Mouse (Mus musculus) kidney, embryonic 15.5 days (tissue): ENCODE measurements around the gene 3110082I17Rik. TPM values are rescaled to one million over a fixed set of nuclear protein-coding genes. Genes with fewer than 3 reads are reported as not detected.
A peak's percentile ranks its signal among the peaks of the same experiment; 100 is the strongest.

Experiments
- ATAC-seq: fragments of 200-750 bp; cut with Nextera tagmentation; replicated peaks from 2 replicates; pipeline ENCODE4 v1.8.0; 2017; ENCODE audit warnings: moderate TSS enrichment; ENCODE audit not compliant: low FRiP score
- H3K27ac ChIP-seq: fragments of 300-500 bp; sonication (generic); 2 replicates; pipeline ENCODE4 v1.5.1; 2015; ENCODE audit warnings: mild to moderate bottlenecking, inconsistent platforms
- H3K27me3 ChIP-seq: fragments of 300-500 bp; sonication (generic); 2 replicates; pipeline ENCODE4 v1.6.1; 2015; ENCODE audit warnings: inconsistent platforms
- H3K36me3 ChIP-seq: fragments of 300-500 bp; sonication (generic); 2 replicates; pipeline ENCODE4 v1.6.1; 2015; ENCODE audit warnings: inconsistent platforms
- H3K4me1 ChIP-seq: fragments of 300-500 bp; sonication (generic); 2 replicates; pipeline ENCODE4 v1.6.1; 2015; ENCODE audit warnings: inconsistent platforms
- H3K4me2 ChIP-seq: fragments of 300-500 bp; sonication (generic); 2 replicates; pipeline ENCODE4 v1.6.1; 2015; ENCODE audit warnings: moderate library complexity, mild to moderate bottlenecking, inconsistent platforms
- H3K4me3 ChIP-seq: fragments of 300-500 bp; sonication (generic); replicated peaks from 2 replicates; pipeline ENCODE4 v1.5.1; 2015; ENCODE audit warnings: mild to moderate bottlenecking, inconsistent platforms
- H3K9ac ChIP-seq: fragments of 300-500 bp; sonication (generic); 2 replicates; pipeline ENCODE4 v1.6.1; 2015; ENCODE audit warnings: mild to moderate bottlenecking, inconsistent platforms
- H3K9me3 ChIP-seq: fragments of 300-500 bp; sonication (generic); replicated peaks from 2 replicates; pipeline ENCODE4 v1.6.1; 2016; ENCODE audit warnings: inconsistent platforms
- WGBS: fragments of 180-500 bp; shearing (Covaris S2); methylation state at CpG from one replicate; pipeline ENCODE4 v1.1.7; 2015; ENCODE audit warnings: mixed read lengths; 5-methylcytosine and 5-hydroxymethylcytosine counted together
- polyA plus RNA-seq: library from polyadenylated mRNA; unstranded; fragments of >200 nt; fragmentation: Nextera tagmentation; extraction: Ambion mirVana; gene quantifications from 2 replicates; pipeline ENCODE4 v1.2.1, GENCODE M21; 2015

The 3110082I17Rik gene
- polyA plus RNA-seq, 1 experiment from 2014 or later: 43.3 TPM

DNA sequence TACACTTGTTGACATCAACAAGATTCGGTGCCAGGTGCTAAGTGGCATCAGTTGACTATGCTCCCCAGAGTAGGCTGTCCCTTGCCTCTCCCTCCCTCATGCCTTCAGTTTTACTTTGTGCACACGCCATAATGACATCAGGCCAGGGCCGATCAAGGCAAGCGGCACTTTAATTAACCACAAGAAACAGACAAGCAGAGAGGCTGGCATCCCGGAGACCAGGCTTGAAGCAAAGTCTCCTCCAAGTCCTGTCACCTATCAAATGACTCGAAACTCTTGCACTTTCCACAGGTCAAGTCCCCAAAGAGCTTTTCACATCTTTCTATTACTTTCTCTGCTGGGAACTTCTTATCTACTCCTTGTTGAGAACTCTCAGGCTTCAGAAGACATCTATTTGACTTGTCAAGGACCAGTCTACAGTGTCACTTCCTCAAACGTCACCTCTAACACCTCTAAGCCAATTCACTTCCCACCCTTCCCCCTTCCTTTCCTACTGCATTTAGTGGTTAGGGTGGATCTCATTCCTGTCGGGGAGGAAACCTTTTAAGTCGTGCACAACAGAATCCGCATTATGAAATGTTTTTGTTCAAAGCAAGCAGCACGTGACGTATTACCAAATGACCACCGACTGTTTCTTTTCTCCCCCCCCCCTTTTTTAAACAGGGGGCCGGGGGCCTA, 23.0 kb upstream of the 3110082I17Rik start:
- H3K9ac ChIP-seq: peak overlapping the region; percentile 80
- H3K27ac ChIP-seq: no peak overlapping the region
- H3K4me2 ChIP-seq: peak overlapping the region; percentile 88
- H3K27me3 ChIP-seq: no peaks in the 10 kb centered on the region
- H3K4me1 ChIP-seq: peaks cover 18% of the 10 kb centered on the region
- 55% methylated on average over 14 of the region's 14 CpGs for WGBS
- peak overlapping the region; percentile 91 for H3K4me3 ChIP-seq
- H3K9me3 ChIP-seq: peaks cover 4% of the 10 kb centered on the region; the same call in 1 of the 2 replicates
- H3K36me3 ChIP-seq: peaks cover 41% of the 10 kb centered on the region
- ATAC-seq: no peak

DNA sequence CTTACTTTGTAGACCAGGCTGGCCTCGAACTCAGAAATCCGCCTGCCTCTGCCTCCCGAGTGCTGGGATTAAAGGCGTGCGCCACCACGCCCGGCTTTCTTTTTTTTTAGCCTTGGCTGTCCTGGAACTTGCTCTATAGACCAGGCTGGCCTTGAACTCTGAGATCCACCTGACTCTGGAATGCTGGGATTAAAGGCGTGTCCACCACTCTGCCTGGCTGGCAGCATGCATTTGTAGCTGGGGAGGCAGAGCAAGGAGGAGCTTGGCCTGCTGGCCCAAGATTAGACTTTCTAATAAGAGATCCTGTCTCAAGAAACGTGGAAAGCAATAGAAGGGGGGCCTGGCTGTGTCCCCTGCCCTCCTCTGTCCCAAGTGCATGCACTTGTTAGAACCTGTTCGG, 20.1 kb upstream of the 3110082I17Rik start:
- 91% methylated on average over 10 of the region's 10 CpGs for WGBS

DNA sequence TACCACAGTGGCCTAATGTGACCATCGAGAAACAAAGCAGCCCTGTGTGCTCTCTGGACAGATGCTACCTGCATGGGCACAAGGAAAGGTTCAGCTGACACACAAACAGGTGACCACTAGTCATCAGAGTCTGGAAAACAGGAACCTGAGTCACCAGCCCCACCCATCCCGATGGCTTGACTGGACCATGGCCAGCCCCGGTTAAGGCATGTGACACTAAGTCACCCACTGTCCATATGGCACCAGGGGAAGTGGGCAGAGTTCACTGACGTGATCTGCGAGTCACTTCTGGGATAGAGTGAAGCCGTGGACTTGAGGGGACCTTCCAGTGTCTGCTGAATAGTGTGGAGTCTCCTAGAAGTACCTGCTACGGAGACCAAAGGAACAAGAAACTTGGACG, 18.8 kb upstream of the 3110082I17Rik start:
- Histone ChIP-seq H3K36me3 (peaks cover 82% of the 10 kb centered on the region), H3K4me2 (no peak overlapping the region), H3K27me3 (no peaks in the 10 kb centered on the region), H3K4me3 (no peak overlapping the region), H3K4me1 (peaks cover 16% of the 10 kb centered on the region), H3K9ac (no peak overlapping the region), H3K9me3 (no peaks in the 10 kb centered on the region), H3K27ac (no peak overlapping the region)
- ATAC-seq: no peak
- whole genome bisulfite sequencing: 94% methylated on average over 8 of the region's 8 CpGs

More for the DNA sequence above, 20.1 kb upstream of the 3110082I17Rik start:
- Histone ChIP-seq H3K27me3 (no peaks in the 10 kb centered on the region), H3K4me1 (peaks cover 21% of the 10 kb centered on the region), H3K27ac (no peak overlapping the region), H3K4me2 (no peak overlapping the region), H3K4me3 (no peak overlapping the region), H3K9ac (no peak overlapping the region), H3K36me3 (peaks cover 70% of the 10 kb centered on the region), H3K9me3 (no peaks in the 10 kb centered on the region)
- ATAC-seq: no peak

DNA sequence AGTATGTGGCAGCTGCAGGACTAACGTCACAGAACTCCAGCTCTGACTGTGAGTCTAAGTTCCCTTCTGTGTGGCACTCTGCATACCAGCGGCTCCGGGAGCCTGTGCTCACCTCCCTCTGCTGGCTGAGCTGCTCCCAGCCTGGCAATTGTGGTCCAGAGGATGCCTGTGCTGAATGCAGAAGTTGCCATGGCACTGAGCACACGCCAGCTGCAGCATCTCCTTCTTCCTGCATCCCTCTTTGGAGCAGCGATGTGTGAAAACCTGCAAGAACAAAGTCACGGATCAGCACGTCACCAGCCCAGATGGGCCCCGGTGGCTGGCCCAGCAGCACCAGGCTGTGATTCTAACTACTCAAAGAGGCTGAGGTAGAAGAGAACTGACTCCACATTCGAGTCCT, 14.4 kb upstream of the 3110082I17Rik start:
- Histone ChIP-seq H3K36me3 (peaks cover 93% of the 10 kb centered on the region), H3K9ac (no peak overlapping the region), H3K27me3 (no peaks in the 10 kb centered on the region), H3K4me2 (no peak overlapping the region), H3K9me3 (no peaks in the 10 kb centered on the region), H3K4me3 (no peak overlapping the region), H3K4me1 (0 out of 2 replicates have a peak, but pooled peaks cover 3% of the 10 kb centered on the region), H3K27ac (no peak overlapping the region)
- 83% methylated on average over 9 of the region's 9 CpGs for WGBS
- ATAC-seq: no peak

DNA sequence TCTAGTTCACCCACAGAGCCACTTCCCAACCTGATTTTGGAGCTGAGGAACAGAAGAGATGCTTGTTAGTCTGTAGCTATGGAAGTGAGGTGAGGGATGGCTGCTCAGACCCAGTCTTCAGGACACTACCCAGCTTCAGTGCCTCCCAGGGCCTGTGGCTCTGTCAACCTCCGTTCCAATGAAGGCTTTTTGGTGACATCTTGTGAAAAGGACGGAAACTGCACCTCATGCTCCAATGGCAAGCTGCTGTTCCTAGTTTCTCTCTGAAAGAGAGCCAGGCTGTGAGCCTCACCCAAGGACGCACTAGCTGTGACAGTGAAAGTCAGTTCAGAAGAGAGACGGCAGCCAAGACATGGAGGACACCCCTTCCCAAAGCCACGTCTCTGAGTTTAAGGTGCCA, 7.7 kb upstream of the 3110082I17Rik start:
- no peaks in the 10 kb centered on the region for H3K4me1 ChIP-seq
- no peaks in the 10 kb centered on the region for H3K9me3 ChIP-seq
- no peaks in the 10 kb centered on the region for H3K27me3 ChIP-seq
- H3K36me3 ChIP-seq: peaks cover 29% of the 10 kb centered on the region
- WGBS: 49% methylated on average over 5 of the region's 5 CpGs
- no peak overlapping the region for H3K27ac ChIP-seq
- no peak overlapping the region for H3K4me3 ChIP-seq
- no peak overlapping the region for H3K9ac ChIP-seq
- H3K4me2 ChIP-seq: no peak overlapping the region
- ATAC-seq: peak; percentile 60; the same call in 1 of the 2 replicates

DNA sequence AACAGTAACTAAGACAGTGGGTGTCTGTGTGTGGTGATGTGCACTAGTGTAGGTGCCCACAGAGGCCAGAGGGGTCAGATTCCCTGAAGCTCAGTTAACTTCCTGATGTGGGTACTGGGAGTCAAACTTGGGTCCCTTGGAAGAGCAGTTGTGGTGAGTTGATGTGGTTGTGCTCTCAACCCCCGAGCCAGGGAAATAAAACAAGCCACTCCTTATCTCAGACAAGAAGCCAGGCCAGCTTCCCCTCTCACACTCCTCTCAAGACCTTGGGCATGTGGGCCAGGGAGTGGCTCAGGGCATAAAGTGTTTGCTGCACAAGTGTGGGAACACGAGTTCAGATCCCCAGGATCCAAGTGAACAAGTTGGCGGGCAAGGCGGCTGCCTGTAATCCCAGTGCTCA, 6.5 kb upstream of the 3110082I17Rik start:
- WGBS: 70% methylated on average over 4 of the region's 4 CpGs
- ATAC-seq: no peak
- H3K4me2 ChIP-seq: no peak overlapping the region

DNA sequence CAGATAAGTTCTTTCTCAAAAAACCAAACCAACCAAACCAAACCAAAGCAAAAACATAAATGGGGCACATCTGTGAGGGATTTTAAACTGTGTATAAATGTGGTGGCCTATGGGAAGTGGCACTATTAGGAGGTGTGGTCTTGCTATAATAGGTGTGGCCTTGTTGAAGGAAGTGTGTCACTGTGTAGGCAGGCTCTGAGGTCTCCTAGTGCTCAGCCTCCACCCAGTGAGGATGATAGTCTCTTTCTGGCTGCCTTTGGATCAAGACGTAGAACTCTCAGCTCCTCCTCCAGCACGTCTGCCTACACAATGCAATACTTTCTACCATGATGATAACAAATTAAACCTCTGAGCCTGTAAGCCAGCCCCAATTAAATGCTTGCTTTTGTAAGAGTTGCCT, 6.0 kb upstream of the 3110082I17Rik start:
- no peak overlapping the region for H3K9ac ChIP-seq
- peaks cover 13% of the 10 kb centered on the region for H3K36me3 ChIP-seq
- ATAC-seq: no peak
- 77% methylated on average over 2 of the region's 2 CpGs for WGBS
- H3K4me3 ChIP-seq: no peak overlapping the region
- H3K27ac ChIP-seq: no peak overlapping the region
- H3K4me2 ChIP-seq: no peak overlapping the region
- H3K4me1 ChIP-seq: no peaks in the 10 kb centered on the region
- no peaks in the 10 kb centered on the region for H3K27me3 ChIP-seq
- H3K9me3 ChIP-seq: no peaks in the 10 kb centered on the region

More for the DNA sequence above, 6.5 kb upstream of the 3110082I17Rik start:
- Histone ChIP-seq H3K27me3 (no peaks in the 10 kb centered on the region), H3K27ac (no peak overlapping the region), H3K9ac (no peak overlapping the region), H3K4me1 (no peaks in the 10 kb centered on the region), H3K9me3 (no peaks in the 10 kb centered on the region), H3K36me3 (peaks cover 17% of the 10 kb centered on the region), H3K4me3 (no peak overlapping the region)

DNA sequence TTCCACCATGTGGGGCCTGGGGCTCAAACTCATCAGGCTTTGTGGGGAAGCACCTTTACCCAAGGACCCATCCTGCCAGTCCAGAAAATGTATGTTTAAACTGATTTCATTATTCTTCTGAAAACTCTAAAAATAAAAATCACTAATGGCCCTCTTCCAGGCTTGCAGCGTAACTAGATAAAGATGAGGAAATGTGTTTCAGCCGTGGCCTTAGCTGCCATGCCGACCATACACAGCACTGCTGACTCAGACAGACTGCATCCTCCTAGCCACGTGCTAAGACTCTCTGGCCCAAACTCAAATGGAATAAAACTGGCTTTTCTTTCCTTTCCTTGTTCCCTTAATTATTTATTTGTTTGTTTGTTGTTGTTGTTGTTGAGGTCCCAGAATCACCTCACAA, 4.5 kb upstream of the 3110082I17Rik start:
- Histone ChIP-seq H3K9ac (no peak overlapping the region), H3K9me3 (no peaks in the 10 kb centered on the region), H3K36me3 (0 out of 2 replicates have a peak, but pooled peaks cover 3% of the 10 kb centered on the region), H3K4me3 (no peak overlapping the region), H3K27me3 (no peaks in the 10 kb centered on the region), H3K4me2 (no peak overlapping the region), H3K27ac (no peak overlapping the region), H3K4me1 (peaks cover 5% of the 10 kb centered on the region; the same call in 1 of the 2 replicates)
- 71% methylated on average over 4 of the region's 4 CpGs for WGBS
- ATAC-seq: no peak

DNA sequence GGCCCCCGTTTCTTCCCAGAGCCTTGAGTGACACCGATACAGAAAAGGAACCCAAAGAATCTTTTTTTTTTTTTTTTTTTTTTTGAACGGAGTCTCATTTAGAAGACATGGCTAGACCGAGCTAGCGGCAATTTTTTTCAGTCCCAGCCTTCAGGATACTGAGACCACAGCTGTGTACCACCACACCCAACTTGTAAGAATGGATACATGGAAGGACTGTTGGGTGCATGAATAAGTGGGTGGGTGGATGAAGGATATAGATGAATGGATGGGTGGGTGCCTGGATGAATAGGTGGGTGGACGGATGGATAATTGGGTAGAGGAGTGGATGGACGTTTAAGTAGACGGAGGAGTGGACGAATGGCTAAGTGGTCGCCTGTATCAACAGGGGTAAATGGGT, 389 bp downstream of the 3110082I17Rik start:
- Histone ChIP-seq H3K9me3 (no peaks in the 10 kb centered on the region), H3K36me3 (peaks cover 11% of the 10 kb centered on the region; the same call in 1 of the 2 replicates), H3K27me3 (no peaks in the 10 kb centered on the region), H3K4me2 (peak overlapping the region; percentile 82), H3K27ac (no peak overlapping the region), H3K4me3 (peak overlapping the region; percentile 79), H3K9ac (peak overlapping the region; percentile 66), H3K4me1 (peaks cover 16% of the 10 kb centered on the region)
- 8% methylated on average over 10 of the region's 10 CpGs for WGBS
- 0 out of 2 replicates have a peak, but pooled peaks have one; percentile 18 for ATAC-seq

DNA sequence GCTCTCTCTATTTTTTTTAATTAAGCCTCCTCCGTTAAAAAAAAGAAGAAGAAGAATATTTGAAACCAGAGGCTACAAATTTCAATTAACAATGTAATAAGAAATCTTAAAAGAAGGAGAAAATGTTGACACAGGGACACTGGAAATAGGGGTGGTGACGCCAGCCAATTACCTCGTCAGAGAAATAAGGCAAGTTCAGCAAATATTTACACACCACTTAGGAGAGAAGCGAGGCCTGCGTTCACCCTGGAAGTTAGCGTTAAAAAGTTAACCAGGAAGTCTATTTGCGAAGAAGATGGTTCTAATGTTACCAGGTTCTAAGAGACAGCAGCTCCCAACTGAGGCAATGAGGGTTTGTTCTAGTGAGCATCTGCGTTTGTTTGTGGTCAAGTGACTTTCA, 3.1 kb downstream of the 3110082I17Rik start:
- no peaks in the 10 kb centered on the region for H3K27me3 ChIP-seq
- no peaks in the 10 kb centered on the region for H3K9me3 ChIP-seq
- no peak overlapping the region for H3K9ac ChIP-seq
- no peak overlapping the region for H3K4me2 ChIP-seq
- no peak for ATAC-seq
- H3K27ac ChIP-seq: no peak overlapping the region
- H3K4me1 ChIP-seq: peaks cover 16% of the 10 kb centered on the region
- H3K4me3 ChIP-seq: no peak overlapping the region
- peaks cover 30% of the 10 kb centered on the region for H3K36me3 ChIP-seq
- WGBS: 85% methylated on average over 8 of the region's 8 CpGs

DNA sequence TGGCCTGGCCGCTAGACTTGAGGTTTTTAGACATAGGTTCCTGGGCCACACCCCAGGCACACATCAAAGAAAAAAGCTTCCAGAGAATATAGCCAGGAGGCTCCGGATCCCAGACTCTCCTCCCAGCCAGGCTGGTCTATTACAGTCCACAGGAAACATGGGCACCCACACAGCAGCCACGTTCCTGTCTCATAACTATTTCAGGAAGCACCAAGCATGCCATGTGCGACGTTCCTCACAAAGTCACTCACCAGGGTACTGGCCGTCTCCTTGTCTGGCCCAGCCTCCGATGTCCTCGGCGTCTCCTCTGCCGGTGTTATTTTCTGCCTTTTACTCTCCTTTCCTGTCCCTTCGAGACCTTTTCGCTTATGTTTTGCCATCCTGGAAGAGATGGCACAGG, 5.2 kb downstream of the 3110082I17Rik start:
- WGBS: 92% methylated on average over 12 of the region's 12 CpGs
- Histone ChIP-seq H3K4me1 (peaks cover 13% of the 10 kb centered on the region), H3K9me3 (no peaks in the 10 kb centered on the region), H3K4me3 (no peak overlapping the region), H3K36me3 (peaks cover 32% of the 10 kb centered on the region), H3K9ac (no peak overlapping the region), H3K27ac (no peak overlapping the region), H3K4me2 (no peak overlapping the region), H3K27me3 (no peaks in the 10 kb centered on the region)
- ATAC-seq: no peak

DNA sequence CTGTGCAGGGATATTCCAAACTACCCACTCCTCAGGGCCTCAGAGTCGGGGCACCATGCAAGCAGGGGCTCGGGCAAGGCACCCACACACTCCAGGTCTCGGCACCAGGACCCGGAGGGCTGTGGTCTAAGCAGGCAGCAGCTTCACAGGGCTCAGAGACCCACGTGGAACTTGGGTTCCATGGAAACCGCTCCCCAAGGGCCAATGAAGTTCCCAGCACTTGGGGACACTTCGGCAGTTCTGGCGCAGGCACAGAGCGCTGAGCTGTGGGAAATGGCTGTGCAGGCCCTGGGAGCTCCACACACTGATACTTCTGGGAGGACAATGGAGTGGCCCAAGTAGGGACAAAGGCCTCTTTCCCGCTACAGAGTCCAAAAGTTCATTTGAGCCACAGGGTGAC, 7.3 kb downstream of the 3110082I17Rik start:
- Histone ChIP-seq H3K27ac (no peak overlapping the region), H3K9ac (no peak overlapping the region)
- ATAC-seq: no peak

DNA sequence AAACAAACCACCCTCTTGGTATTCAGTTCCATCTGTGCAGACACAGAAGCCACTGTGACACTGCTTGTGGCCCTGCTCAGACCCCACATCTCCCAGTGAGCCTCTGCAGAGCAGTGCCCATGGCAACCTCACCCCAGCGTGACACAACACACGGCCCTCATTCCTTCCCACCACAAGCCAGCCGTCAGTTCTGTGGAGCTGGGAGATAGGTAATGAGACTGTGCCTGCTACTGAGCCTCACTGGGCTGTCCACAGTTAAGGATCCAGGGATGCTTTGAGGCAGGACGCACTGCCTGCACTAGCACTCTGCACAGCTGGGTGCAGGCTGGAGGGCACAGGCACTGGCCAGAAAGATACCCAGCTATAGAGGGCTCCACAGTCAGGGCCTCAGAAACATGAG, 10.4 kb downstream of the 3110082I17Rik start:
- peak; percentile 66 for ATAC-seq

More for the DNA sequence above, 7.3 kb downstream of the 3110082I17Rik start:
- Histone ChIP-seq H3K9me3 (no peaks in the 10 kb centered on the region), H3K4me1 (peaks cover 18% of the 10 kb centered on the region), H3K4me3 (no peak overlapping the region), H3K27me3 (no peaks in the 10 kb centered on the region), H3K4me2 (no peak overlapping the region), H3K36me3 (peaks cover 32% of the 10 kb centered on the region)
- 89% methylated on average over 10 of the region's 10 CpGs for WGBS

More for the DNA sequence above, 10.4 kb downstream of the 3110082I17Rik start:
- 29% methylated on average over 4 of the region's 4 CpGs for WGBS
- Histone ChIP-seq H3K4me1 (peaks cover 22% of the 10 kb centered on the region), H3K4me2 (no peak overlapping the region), H3K9ac (no peak overlapping the region), H3K36me3 (peaks cover 20% of the 10 kb centered on the region), H3K27me3 (no peaks in the 10 kb centered on the region), H3K4me3 (no peak overlapping the region), H3K9me3 (no peaks in the 10 kb centered on the region), H3K27ac (peak overlapping the region; percentile 57)
